Mouse (Mus musculus): ENCODE data around the gene Rnaset2b.
"Not testable (repeated sequence)": the region's sequence is repeated elsewhere in the genome, so short reads cannot be mapped to it uniquely, and the experiment has no call there.

The Rnaset2b gene

GRCm38 (mm10) chr17:6980144-6980543 is 9.7 kb downstream of the Rnaset2b start:
- not testable (repeated sequence) for DNase-seq (ENCODE audit: low spot score)

- DNase-seq (ENCODE audit: low spot score): not testable (repeated sequence)
These were observed 15.7 kb downstream of the Rnaset2b start for GRCm38 (mm10) chr17:6986118-6986517.

GRCm38 (mm10) chr17:6995504-6995903 is 25.1 kb downstream of the Rnaset2b start:
- not testable (repeated sequence) for DNase-seq (ENCODE audit: low spot score)

DNA sequence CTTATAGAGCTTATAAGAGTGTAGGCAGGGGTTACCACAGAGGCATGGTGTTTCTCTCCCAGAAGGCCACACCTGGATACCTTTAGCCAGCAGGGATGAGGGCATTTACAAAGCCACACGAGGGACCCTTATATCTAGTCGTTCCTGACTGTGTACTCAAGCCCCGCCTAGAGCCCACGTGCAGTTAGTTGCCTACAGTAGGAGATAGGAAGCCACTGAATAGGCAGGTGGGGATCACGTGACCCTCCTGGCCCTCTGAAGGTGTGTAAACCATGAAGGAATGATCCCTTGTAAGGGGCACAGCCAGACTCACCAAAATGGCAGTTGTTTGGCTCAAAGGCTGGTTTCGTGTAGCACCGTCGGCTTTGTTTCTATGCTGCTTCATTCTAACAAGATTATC is 26.4 kb downstream of the Rnaset2b start:
- not testable (repeated sequence) for DNase-seq (ENCODE audit: low spot score)

DNA sequence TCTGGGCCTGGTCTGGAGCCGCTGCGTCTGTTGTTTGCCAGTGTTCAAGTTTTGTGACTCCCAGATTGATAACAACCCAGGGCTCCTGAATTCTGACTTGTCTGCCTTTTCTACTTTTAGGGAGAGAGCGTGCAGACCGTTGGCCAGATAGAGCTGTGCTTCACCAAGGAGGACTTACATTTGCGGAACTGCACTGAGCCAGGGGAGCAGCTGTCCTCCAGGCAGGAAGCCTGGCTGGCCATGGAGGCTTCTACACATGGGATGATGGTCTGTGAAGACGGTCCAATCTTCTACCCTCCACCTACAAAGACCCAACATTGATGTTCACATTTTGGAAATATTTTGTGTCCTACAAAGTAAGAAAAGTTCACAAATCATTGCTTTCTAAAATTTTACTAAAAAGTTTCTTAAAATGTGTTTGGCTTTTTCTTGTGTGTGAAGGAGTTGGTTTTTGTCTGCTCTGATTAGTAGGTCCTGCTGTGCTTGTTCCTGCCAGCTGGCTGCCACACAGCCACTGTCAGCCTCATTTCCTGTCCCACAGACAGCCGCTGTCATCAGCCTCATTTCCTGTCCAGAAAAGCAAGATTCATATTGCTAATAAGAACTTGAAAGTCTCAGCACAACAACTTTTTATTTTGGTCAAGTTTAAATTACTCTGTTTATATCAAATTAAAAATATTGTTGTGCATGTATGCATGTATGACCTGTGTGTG is 27.5 kb downstream of the Rnaset2b start:
- not testable (repeated sequence) for DNase-seq (ENCODE audit: low spot score)

GRCm38 (mm10) chr17:7001790-7002585 is 31.6 kb downstream of the Rnaset2b start:
- not testable (repeated sequence) for DNase-seq (ENCODE audit: low spot score)

DNA sequence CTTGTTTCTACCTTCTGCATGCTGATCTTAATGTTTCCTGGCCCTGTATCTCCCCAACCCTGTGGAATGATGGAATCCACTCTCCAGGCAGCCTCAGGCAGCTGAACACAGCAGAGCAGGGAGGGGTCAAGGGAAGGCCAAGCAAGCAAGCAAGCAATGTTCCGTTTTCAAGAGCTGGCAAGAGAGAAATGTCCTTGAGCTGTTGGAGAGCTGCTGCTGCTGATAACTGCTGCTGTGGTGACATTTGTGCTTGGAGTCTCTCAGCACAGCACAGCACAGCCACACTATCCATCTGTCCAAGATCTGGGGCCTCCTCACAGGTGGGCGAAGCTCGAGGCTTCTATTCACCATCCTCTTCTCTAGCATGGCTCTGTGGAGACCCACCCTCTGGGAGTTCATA is 33.0 kb downstream of the Rnaset2b start:
- DNase-seq (ENCODE audit: low spot score): not testable (repeated sequence)

DNA sequence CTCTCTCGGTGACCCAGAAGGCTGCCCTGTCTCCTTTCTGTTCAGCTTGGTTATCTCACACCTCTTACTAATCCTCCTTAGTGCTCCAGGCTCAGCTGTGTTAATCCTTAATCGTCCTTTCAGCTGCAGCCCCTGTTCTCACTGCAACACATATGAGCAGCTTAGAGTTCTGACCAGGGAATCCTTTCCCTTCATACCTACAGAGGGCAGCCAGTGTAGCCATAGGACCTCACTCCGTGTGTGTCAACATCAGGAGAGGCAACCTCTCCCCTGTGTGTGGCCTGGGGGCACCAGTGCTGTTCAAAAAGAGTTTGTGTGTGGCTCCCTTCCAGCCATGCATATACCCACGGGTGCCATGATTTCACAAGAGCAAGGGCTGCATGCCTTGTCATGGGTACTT is 35.2 kb downstream of the Rnaset2b start:
- not testable (repeated sequence) for DNase-seq (ENCODE audit: low spot score)

DNA sequence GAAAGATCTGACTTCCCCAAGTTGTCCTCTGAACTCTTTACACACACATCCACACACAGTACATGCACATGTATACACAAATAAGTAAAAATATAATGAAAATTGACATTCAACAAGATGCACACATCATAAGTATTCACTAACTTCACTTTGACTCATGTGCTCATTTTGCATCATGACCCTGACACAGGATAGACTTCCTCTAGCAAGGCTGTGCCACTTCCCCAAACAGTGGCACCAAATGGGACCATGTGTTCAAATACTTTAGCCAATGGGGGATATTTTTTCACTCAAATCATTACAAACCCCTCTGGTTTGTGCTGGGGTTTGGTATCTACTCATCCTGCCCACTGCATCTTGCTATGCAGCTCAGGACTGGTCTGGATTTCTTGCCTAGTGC is 38.5 kb downstream of the Rnaset2b start:
- not testable (repeated sequence) for DNase-seq (ENCODE audit: low spot score)

DNA sequence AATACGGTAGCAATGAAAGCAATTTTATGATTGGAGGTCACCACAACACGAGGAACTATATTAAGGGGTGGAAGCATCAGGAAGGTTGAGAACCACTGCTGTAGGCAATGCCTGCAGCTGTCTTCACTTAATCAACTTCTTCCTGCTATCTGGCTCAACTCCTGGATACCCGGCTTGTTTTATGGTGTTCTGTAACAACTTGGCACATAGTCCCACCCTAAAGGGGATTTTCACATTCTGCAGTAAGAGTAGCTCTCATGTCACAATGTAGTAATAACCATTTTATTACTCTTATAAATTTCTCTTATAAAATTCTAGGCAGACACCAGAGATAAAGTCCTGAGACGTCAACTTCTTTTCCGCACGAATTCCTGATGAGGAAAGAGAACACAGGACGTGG is 39.0 kb downstream of the Rnaset2b start:
- not testable (repeated sequence) for DNase-seq (ENCODE audit: low spot score)

- not testable (repeated sequence) for DNase-seq (ENCODE audit: low spot score)
These were observed 39.5 kb downstream of the Rnaset2b start for GRCm38 (mm10) chr17:7009901-7010300.

DNA sequence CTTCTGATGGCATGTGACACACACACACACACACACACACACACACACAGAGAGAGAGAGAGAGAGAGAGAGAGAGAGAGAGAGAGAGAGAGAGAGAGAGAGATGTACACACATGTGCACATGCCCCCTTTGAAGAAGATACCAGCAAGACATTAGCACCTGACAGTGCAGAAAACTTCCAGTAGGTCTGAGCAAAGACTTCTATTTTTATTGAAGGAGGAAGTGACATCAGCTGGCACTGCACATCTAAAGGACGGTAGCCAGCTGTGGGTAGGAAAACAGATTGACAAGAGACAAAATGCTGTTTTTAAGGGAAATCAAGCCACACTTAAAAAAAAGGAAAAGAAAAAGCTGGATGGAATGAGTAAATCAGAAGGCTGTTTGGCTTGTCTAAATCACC is 43.8 kb downstream of the Rnaset2b start:
- DNase-seq (ENCODE audit: low spot score): not testable (repeated sequence)

DNA sequence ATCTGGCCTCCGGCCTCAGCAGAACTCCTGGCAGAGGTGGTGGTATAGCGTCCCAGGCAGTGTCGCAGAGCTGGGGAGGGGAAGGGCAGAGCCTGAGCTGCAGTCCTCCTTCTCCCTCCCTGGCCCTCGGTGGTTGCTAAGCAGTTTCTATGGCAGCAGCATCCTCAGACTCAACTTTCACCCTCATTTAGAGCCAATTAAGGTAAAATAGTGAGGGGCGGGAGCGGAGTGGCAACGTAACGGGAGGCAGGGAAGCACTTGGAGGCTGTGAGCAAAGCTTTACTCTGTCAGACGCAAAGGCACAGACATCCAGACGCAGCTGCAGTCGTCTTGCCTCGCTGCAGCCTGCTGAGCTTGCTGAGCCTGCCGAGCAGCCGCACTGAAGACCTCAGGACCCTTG is 54.8 kb downstream of the Rnaset2b start, which contains the start of gene Gm1604a:
Gene Gm1604a, plus strand, starts transcription at position 312 of the 400 bp plus-strand sequence.
- DNase-seq (ENCODE audit: low spot score): not testable (repeated sequence)

- not testable (repeated sequence) for DNase-seq (ENCODE audit: low spot score)
These were observed 55.4 kb downstream of the Rnaset2b start for GRCm38 (mm10) chr17:7025764-7026346.

DNA sequence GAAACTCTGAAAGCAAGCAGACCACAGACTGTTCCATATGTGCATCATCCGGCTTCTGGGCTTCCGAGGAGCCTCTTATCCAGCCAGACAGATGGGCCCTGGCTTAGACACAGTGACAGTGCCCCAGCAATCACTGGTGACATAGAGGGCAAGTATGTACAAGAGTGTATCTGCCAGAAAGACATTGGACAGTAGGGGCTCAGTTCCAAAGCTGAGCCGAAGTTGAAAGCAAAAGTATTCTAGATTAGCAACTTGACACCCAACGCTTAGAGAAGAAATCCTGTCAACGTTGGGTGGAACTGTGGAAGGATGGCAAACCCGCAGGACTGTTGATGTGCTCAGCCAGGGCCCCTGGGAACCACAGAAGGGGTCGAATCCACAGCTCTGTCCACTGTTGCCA is 59.8 kb downstream of the Rnaset2b start:
- not testable (repeated sequence) for DNase-seq (ENCODE audit: low spot score)

GRCm38 (mm10) chr17:7030622-7031174 is 60.3 kb downstream of the Rnaset2b start:
- DNase-seq (ENCODE audit: low spot score): not testable (repeated sequence)

DNA sequence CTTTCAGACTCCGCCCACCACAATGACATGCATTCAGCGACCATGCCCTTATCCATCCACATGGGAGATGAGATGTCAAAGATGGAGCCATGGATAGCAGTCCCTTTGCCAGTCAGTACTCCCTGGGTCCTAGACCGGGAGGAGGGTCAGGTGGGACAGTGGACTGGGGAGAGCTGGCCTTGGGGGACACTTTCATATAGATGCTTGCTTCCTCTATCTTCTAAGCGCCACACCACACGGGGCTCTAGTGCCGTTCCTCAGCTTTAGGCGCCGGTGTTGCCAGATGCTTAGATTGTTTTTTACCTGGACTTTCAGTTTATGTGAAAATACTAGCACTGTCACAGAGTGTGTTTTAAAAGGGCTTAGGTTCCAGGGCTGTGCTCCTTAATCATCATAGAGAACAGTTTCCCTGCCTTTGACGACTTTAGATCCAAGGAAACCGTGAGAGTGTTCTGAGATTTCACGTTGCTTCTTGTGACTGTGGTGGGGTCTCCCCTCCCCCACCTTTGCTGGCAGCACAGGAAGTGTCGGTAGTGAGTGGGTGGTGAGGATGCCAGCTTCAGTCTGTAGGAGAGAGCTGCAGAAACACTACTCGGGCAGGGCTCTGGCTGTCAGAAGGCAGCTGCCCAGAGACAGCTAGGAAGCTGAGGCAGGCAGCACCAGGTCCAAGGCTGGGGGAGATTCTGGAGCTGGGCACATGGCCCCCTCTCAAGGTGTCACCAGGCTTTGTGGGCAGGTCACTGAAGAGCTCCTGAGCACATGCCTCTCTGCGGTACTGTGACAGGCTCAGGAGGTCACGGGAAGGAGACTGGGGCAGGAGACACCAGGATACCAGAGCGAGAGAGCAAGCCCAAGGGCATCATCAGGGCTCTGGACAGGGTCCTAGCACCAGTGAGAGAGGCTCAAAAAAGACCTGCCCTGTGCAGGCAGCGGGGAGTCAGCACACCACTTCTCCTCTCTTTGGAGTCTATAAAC is 63.0 kb downstream of the Rnaset2b start:
- DNase-seq (ENCODE audit: low spot score): not testable (repeated sequence)
